Mouse (Mus musculus) ovary, postnatal 10 days (tissue): ENCODE measurements around the gene Zdhhc21.

Experiments
- DNase-seq: peaks from one replicate; pipeline ENCODE4 v3.0.0; 2022; ENCODE audit warnings: low spot score

Gene Zdhhc21

DNA sequence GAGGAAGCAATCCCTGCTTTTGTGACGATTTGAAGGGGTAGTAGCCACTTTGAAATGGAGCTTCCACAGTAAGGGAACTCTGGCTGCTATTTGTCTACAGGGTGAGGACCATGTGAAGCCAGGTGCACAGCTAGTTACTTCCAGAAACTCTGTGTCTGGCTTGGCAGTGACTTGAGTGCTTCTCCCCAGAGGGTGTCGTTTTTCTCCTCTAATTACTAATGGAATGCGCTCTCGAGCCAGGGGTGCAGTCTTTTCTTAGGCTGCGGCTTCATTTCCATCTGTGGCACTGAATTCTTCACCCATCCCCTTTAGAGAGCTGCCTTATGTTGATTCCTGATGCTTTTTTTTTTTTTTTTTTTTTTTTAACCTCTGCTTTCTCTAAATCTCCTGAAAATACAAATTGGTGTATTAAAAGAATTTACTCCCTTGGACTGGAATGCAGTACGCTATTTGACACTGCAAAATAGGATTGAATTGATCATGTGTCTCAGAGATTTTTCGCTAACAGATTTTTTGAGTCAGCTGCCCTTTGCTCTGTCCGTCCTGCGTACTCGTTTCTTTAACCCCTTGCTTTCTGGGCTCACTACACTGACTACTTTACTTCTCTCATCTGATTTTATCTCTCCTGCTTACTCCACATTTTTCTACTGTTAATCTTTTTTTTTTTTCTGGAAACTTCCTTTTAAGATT is 97.2 kb downstream of the Zdhhc21 start:
- no peak for DNase-seq

DNA sequence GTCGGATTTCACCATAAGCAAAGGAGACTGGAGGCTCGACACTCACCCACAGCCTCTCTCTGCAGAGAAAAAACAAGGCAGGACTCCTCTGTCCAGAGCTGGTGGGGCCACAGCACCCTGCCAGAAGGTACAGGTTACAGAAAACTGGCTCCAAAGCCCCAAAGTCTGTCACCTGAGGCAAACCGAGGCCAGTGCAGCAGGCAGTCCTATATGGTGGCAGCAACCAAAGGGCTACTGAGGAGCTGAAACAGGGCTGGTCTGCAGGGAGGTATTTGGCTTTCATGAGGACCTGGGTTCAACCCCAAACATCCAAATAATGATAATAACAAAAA is 103.5 kb downstream of the Zdhhc21 start:
- DNase-seq = no peak

DNA sequence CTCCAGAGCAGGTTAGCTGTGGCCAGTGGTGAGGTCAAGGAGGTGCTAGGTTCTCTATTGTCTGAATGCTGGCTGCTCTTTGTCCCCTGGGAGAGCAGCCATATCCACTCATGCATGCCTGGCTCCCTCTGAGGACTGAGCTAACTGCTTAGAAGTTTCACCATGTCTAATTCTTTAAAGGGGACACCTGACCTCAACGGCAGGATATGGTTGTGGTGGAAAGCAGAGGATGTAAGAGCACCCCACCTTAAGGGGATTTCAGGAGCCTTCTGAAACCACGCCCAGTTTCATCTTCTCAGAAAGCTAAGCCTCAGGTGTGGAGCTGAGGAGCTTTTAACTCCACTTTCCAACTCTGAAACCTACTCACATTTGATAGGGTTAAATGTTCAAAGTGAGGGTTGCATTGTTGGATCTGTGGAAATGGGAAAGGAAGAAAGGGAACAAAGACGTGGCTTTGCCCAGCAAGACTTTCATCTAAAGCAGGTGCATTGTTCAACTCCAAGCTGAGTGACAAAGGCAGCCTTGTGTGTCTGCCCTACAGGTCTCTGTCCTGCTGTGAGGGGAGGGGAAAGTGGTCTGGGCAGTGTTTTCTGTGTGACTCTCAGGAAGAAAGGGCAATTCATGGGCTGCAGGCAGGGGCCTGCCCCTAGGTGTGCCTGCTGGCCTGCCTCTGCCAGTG is 104.0 kb downstream of the Zdhhc21 start:
- DNase-seq = no peak
